Mouse (Mus musculus): ENCODE measurements at regions not wholly inside any gene's neighbourhood (a gene's known extent, or its start where the extent isn't known, plus 50 kb on each side); places are given as distances from the start of the nearest gene placed in this dataset.
"Not testable (repeated sequence)": the region's sequence is repeated elsewhere in the genome, so short reads cannot be mapped to it uniquely, and the experiment has no call there.

GRCm38 (mm10) chr7:113705929-113706328, 59.9 kb upstream of the Spon1 start:
- peak; percentile 25 for DNase-seq

GRCm38 (mm10) chr7:113707596-113707995, 58.2 kb upstream of the Spon1 start:
- DNase-seq: no peak

- DNase-seq: no peak
Measured at GRCm38 (mm10) chr7:113710541-113711270, 55.1 kb upstream of the Spon1 start.

DNA sequence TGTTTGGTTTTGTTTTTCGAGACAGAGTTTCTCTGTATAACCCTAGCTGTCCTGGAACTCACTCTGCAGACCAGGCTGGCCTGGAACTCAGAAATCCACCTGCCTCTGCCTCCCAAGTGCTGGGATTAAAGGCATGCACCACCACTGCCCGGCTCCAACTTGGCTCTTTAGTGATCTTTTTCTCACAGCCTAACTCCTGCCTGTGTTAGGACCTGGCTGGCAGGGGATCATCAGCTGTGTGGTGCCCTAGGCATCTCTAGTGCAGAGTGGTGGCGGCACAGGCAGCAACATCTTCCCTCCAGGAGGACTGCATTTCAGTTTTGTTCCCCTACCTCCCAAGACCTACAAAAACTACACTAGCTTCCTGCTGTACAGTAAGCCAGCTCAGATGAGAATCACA, 54.4 kb upstream of the Spon1 start:
- DNase-seq: not testable (repeated sequence)

Data from thymus, postnatal 4 days (tissue).